Mouse (Mus musculus) gastrocnemius, adult 18-20 months (tissue): Measurements from ENCODE around the gene Asb5. TPM values are rescaled to one million over a fixed set of nuclear protein-coding genes. Genes with fewer than 3 reads are reported as not detected.

ENCODE experiments used
- total RNA-seq, 2 experiments: library from RNA; stranded (reverse); gene quantifications; 2 replicates each; pipeline ENCODE4 v1.2.3; 2021

The Asb5 gene
- total RNA-seq, 2 experiments from 2014 or later, result 176 to 323 TPM

Other genes starting within 250 kb of the Asb5 start
- 10 to 100 TPM; 24.0 to 29.4 TPM for gene Spcs3, start 418 bp downstream of the Asb5 start, total RNA-seq
- gene Spata4, start 71.2 kb downstream of the Asb5 start, total RNA-seq, result not detected